Mouse (Mus musculus) kidney, postnatal 14 days (tissue): Measurements from ENCODE around the gene Armt1.
A peak's percentile ranks its signal among the peaks of the same experiment; 100 is the strongest.
"Not testable (repeated sequence)": the region's sequence is repeated elsewhere in the genome, so short reads cannot be mapped to it uniquely, and the experiment has no call there.

Experiments used
- DNase-seq: peaks from one replicate; pipeline ENCODE4 v3.0.0; 2022; ENCODE audit warnings: mixed read lengths

Armt1 gene

DNA sequence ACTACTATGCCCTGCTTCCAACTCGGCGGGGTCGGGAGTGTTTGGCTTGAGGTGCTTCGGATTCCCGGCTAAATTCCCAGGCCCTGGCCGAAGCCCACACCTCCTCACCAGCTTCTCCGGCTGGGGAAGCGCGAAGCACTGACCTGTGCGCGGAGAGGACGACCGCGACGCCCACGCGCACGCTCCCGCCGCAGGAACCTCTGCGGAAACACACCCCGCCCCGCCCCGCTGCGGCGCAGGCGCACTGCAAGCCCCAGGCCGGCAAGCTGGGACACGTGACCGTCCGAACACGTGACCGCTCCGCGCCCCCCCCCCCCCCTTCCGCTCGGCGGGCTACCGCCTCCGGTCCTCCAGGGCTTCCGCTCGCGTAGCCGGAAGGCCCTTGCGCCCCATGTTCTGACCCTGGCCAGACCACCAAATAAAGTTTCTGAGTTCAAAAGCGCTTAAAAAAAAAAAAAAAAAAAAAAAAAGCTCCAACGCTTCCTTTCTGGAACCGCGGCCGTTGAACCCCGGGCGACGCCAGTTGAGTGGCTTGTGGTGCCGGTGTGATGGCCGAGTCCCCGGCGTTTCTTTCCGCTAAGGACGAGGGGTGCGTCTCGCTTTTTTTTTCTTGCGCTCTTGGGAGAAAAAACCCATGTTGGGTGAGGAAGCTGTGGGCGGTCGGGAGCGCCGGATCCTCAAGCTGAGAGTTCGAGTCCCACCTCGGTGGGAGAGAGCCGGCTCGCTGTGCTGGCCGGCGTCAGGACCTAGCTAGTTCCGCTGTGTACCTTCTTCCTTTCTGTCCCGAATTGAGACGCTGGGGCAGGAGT lies at the start of gene Armt1, which contains the start of gene Rmnd1:
Gene Armt1 (plus strand): TSS at position 345 of the 809 bp plus-strand sequence.
Gene Rmnd1 (minus strand): TSS at position 266 of the 809 bp plus-strand sequence.
- peak; percentile 98 for DNase-seq

DNA sequence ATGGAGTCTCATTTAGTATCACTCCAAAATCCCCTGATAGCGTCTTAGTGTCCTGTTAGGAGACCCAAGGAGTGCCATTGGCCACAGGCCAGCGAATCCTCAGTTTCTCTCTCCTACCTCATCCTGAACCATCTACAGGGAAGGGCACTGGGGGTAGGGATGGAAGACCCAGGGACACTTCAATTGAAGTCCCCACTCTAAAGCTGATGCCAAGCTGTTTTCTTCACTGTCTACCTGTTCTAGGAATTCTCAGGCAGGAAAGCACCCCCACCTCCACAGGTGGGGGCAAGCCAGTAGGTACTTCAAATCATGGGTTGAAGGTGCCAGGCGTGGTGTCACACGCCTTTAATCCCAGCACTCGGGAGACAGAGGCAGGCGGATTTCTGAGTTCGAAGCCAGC lies 48.0 kb upstream of the Armt1 start:
- no peak for DNase-seq

DNA sequence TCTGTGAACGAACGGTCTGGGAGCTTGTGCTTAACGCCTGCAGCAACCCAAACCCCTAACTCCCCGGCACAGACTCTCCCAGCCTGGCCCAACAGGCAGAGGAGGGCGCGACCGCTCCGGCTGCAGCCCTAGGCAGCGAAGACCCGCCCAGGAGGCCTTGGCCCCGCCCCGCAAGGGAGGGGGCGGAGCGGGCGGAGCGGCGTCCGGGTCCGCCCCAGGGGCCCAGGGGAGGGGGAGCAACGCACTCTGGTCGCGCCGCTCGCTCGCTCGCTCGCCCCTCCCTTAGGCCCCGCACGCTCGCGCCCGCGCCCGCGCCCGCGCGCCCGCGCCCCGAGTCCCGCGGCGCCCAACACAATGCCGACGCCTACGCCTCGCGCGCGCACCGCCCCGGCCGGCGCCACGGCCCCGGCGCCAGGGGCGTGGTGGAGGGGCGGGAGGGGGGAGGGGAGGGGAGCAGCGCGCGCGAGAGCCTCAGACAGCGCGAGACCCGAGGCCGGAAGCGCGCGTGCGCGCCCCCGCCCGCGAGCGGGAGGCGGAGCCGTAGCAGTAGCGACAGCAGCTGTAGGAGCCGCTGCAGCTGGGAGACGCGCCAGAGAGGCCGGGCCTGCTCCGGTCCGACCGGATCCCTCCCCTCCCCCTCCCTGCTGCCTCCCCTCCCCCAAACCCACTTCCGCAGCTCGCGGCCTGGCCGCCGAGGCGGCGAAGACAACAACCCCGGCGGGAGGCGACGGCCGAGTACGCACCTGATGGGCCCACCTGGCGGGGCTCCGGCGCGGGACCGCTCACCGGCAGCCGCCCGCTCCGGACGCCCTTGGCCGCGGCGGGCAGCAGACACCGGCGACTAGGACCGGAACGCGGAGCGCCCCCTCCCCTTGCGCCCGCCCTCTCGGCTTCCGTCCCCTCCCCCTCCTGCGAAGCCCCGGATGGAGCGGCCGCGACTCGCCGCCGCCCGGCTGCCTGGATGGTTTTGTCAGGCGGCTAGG lies 45.4 kb upstream of the Armt1 start:
- DNase-seq: peak; percentile 98

DNA sequence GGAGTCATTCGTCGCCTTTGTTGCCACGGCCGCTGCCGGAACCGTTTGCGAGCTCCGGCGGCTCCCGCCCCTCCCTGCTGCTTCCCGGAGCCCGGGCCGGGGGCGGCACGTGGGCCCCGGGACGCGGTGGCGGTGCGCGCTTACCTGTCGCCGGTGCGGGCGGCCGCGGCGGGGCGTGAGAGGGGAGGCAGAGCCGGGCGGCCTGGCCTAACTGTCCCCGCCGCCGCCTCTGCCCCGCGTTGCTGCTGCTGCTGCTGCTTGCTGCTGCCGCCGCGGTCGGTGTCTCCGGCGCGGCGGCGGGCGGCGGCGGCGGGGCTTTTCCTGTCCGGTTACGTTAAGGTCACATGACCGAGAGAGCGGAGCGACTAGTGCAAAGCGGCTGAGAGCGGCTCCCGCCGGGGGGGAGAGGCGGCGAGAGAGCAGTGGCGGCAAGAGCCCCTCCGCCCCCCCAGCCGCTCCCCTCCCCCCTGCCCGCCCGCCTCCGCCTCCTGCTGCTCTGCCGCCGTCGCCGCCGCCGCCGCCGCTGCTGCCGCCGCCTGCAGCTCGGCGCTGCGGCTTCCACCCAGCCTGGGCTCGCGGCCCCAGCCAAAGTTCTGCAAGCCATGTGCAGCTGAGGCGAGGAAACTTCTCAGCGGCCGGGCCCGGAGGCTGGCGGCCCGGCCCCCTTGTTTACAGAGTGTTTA lies 44.4 kb upstream of the Armt1 start, which contains the start of gene Zbtb2:
Gene Zbtb2 (minus strand): TSS at position 408 of the 683 bp plus-strand sequence.
- DNase-seq: peak; percentile 79

DNA sequence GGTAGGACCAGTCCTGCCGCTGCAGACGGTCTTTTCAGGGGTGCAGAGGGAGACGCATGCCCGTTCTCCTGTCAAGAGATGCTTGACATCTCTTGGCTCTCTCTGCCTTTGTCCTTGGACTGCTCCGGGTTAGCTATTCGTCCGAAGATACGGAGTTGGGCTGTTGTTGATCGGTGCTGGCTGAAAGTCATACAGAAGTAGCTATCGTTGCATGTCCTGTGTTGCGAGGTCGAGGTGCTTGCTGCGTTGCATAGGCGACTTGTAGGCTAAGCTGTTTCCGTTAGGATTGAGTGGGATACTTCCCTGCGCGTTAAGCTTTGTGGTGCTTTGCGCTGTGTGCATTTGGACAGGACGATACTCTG lies 43.9 kb upstream of the Armt1 start:
- DNase-seq: no peak

DNA sequence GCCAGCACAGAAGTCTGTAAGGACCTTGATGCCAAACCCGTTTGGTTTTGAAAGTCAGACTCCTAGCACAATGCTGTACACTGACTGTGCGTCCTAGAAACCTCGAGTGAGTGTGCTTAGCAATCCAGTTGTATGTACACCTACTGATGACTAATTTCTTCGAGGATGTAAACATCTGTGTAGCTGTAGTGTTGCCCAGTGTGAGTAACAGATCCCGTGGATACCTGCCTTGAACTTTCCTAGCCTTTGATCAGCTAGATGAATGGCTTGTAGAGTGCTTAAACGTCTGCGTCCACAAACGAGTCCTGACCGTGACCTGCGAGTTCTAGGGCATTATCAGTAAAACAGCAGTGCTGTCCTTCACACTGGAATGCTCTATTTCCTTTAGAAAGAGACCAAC lies 43.2 kb upstream of the Armt1 start:
- no peak for DNase-seq

DNA sequence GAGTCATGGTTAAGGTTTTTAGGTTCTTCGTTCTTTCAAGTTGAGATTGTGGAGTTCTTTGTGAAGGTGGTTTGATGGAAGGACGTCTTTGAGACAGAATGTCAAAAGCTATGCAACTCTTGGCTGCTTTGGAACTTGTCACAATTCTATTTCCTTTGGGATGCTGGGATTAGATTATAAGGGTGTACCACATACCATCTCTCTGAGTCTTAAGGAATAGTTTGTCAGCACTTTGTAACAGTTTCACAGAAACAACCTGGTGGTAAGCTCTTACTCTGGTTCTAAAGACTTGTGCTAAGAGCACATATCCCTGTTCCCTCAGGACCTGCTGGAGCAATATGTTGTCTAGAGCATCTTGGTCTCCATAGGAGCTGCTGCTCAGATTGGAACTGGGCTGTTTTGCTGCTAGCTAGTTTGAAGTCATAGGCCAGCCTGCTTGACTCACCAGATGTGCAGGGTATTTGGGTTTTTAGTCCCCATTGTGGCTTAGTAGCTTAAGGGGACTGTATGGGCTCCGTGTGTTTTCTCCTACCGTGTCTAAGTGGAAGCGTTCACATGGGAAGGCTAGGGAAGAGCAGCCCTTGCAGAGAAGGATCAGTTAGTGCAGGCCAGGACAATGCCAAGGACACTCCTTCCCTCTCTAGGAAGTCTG lies 42.7 kb upstream of the Armt1 start:
- DNase-seq: no peak

DNA sequence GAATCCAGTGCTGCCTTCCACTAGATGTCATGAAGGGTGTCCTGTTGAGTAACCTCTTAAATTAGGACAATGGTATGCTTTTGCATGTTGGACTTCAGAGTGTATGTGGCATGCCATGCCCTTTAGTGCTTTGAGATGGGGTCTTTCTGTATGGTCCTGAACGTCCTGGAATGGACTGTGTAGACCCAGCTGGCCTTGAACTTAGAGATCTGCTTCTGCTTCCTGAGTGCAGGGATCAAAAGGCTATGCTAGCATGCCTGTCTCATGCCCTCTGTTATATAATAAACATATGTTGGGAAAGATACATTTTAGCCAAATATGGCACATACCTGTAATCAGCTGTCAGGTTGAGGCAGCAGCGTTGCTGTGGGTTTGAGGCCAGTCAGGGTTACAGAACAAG lies 41.7 kb upstream of the Armt1 start:
- DNase-seq: no peak

DNA sequence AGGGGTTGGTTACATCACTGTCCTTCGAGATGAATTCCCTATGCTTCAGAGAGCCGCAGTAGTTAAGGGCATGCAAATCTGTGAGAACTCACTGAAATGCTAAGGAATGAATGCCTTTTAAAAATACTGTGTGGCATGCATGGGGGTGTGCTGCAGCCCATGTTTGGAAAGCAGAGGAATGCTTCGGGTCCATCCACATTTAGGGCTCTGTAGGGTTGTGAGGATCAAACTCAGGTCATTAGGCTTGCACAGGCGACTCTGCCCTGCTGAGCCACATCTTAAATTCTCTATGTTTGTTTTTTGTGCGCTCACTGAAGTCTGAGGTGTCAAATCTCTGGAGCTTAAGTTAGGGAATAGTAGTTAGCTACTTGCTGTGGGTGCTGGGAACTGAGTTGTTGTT lies 41.2 kb upstream of the Armt1 start:
- DNase-seq: no peak

DNA sequence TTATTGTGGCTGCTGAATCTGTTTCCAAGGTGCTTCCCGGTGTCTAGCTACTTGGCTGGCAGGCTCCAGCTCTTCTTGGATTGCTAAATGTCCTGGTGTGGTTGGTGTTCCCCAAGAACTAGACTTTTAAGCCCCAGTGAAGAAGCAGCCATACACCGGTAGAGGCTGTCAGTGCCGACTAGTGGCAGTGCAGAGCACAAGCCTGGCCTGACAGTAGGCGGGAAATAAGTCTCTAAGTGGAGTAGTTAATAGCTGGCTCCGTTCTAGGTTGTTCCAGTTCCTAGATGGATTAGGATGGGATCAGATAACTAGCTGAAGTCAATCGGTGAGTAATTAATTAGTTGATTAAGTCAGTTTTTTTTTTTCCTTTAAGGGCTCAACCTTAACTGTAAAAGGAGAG lies 40.4 kb upstream of the Armt1 start:
- peak; percentile 43 for DNase-seq

DNA sequence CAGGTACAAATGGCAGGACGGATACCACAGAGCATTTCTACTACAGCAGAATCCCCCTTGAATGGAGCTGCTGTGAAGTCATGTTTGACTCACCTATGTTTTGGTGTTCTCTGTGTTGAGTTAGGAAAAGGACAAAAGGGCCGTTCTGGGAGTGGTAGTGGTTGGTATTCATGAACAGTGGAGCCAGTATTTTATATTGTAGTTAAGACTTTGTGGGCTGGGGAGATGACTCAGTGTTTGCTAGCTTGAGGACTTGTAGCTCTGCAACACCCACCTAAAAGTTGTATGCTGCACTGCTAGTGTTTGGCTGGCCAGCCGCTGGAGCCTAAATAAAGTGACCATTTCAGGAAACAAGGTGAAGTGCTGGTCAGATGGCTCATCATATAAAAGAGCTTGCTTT lies 36.9 kb upstream of the Armt1 start:
- no peak for DNase-seq

DNA sequence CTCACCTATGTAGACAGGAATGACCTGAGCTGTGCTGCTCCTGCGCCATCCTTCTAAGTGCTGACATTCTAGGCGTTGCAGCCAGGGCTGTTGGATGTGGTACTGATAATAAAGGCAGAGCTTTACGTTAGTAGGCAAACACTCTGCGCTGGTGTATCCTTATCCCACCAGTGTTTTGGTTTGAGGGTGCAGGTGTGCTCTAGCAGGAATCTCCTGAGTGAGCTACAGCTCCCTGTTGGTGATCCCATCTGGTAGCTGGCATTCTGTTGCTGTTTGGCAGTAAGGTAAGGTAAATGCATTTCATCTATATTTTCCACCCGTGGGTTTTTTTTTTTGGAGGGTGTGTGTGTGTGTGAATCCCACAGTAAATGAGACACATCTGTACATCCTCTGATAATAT lies 34.2 kb upstream of the Armt1 start:
- no peak for DNase-seq

DNA sequence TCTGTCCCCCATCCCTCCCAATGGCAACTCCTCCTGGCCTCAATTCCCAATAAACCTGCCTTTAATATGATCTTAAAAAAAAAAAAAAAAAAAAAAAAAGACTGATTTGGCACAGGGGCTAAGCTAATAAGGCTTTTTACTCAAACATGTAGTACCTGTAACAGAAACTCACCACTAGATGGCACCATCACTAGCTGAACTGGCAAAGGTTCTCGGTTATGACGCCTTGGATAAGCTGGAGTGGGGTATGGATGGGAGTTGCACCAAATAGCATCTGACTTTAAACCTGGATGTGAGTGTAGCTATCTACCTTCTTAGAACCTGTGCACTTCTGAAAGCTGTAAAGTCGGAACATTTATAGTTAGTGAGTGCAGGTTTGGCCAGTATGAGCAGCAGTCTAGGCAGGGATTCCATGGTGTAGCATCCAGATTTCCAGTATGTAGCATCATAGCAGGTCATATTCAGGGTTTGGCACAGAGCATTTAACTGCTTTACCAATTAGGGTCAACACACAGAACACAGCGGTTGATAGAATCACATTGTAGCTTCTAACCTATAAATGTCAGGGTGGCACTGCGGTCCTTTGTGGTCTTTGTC lies 27.3 kb upstream of the Armt1 start:
- peak; percentile 63 for DNase-seq

DNA sequence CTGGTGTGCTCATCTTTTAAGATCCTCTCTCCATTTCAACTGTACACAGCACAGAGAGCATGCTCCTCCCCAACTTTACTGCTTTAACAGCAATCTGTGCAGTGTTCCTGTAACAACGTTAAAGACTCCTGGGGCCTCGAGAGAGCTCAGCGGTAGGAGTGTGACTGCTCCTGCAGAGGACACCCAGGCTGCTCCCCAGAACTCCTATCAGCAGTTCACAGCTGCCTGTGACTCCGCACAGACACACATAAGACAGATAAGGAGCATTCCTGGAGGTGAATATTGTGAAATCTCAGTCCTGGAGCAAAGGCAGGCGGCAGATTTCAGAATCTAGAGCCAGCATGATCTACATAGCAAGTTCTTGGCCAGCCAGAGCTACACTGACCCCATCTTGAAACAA lies 26.8 kb upstream of the Armt1 start:
- no peak for DNase-seq

DNA sequence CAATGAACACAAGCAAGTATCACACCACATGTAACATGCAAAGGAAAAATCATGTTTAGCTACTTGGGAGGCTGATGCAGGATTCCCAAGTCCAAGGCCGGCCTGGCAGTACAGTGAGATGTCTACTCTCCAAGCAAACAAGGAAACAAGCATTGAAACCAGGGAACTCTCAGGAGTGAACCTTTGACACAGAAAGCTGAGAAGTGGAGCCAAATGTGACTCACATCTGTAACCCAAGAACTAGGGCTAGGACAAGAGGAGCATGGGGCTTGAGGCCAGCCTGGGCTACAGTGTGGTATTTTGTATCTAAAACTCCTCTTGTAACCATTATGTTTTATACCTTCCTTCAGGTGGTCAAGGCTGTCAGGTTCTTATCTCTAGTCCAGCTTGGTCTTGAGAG lies 25.1 kb upstream of the Armt1 start:
- DNase-seq: no peak

DNA sequence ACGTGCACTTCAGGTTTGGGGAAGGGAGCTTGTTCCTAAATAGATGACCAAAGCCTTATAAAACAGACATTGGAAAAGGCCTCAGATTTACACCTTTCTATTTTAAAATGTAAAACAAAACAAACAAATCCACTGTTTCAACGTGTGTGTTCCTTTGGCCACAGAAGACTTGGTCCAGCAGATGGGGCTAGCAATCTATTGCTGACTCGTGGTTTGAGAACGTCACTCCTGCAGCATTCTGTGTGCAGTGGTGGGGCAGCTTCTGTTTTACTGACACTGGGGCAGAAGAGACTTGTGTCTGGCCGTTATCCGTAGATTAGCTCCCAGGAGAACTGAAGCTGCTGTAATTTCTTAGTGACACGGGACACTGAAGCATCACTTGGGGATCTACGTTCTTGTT lies 7.0 kb upstream of the Armt1 start:
- DNase-seq: peak; percentile 21

DNA sequence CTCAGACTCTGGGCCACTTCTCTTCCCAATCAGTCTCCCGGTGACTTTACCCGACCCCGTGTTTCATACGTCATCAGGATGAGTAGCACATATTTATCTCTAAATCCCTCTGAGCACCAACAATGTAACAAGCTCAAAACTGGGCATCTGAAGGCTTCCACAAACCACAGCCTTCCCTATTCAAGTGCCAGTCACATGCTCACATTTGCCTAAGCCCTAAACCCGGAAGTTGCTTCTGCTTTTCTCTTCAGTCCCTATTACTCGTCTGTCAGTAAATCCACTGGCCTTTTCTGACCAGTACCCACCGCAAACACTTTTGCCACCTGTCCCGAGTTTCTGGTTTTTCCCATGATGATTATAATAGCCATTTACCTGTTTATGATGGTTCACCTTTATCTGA lies 1.9 kb upstream of the Armt1 start:
- DNase-seq: no peak

DNA sequence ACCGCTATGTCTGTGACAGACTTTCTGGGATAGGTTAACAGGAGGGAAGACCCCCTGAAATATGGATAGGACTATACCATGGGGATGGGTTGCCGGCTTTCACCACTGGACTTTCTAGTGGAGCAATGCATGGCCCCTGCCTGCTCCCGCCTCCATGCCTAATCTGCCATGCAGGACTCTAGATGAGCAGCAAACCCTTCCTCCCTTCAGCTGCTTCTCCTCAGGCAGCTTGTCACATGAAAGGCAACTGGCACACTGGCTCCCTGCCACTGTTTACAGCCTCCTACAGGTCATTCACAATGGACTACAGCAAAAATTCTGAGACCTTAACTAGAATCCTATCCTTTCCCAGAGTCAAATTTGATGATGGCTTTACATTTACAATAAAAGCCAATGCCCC lies 1.4 kb upstream of the Armt1 start:
- peak; percentile 36 for DNase-seq

DNA sequence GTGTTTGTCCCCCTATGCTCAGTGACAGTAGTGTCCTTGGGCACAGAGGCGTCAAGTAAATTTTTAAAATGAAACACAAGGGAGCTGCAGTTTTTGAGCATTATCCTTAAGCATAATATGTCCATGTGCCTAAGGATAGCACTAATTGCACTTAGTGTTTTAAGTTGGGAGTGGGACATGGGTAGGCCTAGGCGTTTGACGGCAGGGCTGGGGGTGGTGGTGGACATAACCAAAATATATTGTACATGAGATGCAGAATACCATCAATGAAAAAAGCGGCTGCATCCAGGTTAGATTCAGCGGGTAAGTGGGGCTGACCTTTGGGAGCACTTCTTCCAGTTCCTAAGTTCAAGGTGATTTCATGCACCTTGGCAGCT lies 533 bp upstream of the Armt1 start:
- DNase-seq: no peak

DNA sequence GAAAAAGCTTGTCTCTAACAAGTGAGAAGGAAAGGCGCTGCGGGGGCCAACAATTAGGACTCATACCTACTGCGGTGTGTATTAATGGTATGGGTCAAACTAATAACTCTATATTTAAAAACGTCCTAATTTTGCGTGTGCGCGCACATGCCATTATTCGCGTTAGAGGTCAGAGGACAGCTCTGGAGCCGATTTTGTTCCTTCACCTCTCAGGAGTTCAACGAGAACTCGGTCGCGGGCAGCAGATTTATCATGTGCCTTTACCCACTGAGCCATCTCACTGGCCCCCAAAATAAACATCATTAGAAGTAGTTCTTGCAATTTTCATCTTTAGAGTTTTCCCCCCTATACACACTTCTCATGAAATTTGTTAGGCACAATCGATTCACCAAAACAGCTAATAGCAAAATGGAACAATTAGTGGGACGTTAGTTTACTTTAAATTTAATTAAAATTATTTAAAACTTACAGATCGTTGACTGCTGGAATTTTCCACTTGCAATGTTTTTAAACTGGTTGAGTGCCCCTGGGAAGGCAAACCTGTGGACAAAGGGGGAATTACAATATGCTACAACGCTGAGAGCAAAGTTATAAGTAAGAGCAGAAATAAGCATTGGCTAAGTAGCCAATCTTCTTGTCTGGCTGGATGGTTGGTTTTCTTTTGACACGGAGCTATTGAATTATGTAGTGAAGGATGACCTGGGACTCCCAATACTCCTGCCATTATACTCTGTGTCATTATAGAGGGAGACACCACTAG lies 909 bp downstream of the Armt1 start:
- peak; percentile 36 for DNase-seq

DNA sequence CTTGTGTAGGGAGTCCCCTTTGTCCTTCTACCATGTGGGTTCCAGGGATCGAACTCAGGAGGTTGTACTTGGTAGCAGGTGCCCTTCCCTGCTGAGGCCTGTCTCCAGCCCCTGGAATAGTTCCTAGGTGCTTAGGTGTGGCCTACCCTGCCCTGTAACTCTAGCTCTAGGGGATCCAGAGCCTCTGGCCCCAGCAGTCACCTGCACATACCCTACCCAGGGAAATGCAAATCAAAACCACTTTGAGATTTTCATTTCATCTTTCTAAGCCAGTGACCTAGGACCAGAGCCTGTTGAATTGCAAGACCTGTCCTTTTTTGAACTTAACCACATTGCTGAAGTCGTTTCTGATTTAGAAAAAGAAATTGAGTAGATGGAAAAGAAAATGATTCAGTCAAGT lies 1.6 kb downstream of the Armt1 start:
- DNase-seq: not testable (repeated sequence)

DNA sequence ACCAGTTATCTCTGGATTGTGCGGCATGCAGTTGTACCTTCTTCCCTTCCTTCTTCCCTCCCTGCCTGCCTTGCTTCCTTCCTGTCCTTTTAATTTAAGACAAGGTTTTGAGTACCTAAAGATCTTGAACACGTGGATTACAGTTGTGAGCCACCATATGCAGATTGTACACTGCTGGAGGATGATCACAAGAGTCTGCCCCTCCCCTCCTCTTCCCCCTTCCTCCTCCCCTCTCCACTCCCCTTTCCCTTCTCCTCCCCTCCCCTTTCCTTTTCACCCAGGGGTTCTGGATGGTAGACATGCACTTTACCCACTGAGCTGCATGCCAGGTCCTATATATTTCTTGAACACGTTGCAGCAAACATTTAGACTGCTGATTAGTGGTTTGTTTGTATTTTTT lies 3.1 kb downstream of the Armt1 start:
- no peak for DNase-seq
